Mouse (Mus musculus) frontal cortex, postnatal 14 days (tissue): ENCODE data around the gene Gm49358.

Source experiments
- DNase-seq, 2 experiments: peaks; one replicate each; pipeline ENCODE4 v3.0.0; 2022; ENCODE audit warnings: low spot score in 2 of 2

The Gm49358 gene

GRCm38 (mm10) chr10:86872591-86872990, 108.8 kb downstream of the Gm49358 start:
- no peak for DNase-seq

GRCm38 (mm10) chr10:86878721-86879120, 114.9 kb downstream of the Gm49358 start:
- DNase-seq = no peak

DNA sequence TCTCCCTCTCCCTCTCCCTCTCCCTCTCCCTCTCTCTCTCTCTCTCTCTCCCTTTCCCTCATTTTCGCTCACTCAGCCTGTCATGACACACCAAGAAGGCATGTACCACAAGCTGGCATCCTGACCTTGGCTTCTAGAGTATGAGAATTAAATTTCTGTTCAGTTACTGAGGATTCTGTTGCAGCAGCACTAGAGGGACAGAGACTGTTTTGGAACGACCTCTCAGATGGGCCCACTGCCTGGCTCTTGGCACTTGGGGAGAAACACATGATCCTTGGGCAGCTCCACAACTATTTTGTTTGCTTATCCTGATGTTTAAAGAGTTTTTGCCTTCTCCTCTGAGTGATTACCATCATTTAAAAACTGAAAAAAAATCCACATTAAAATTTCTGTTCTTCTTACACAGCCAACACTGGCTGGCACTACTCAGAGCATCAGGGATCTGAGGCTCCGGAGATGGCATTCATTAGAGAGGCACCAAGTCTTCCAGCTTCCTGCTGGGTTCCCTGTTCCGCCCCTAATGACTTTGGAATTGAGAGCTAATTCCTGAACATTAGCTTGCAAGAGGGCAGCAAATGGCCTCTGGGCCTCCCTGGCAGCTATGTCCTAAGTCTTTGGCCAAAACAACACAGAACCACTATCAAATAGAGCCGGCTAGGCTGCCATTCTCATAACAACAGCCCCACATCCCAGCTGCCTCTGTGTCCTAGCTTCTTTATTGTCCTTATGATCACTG, 116.5 kb downstream of the Gm49358 start:
- no peak for DNase-seq

DNA sequence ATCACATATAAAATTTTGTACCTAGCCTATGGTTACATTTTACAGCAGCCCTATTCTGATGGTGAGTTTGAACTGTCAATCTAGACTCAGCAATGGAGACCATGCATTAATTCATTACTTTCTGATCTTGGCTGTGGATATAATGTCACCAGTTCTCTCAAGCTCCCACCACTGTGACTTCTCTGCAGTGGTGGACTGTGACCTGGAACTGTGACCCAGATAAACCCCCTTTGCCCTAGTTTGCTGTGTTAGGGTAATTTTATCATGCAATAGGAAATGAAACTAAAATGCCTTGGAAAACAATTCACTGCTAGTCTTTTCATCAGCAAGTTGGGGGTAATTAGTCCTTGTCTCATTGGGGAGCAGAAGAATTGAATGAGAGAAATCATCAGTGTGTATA, 117.7 kb downstream of the Gm49358 start:
- no peak for DNase-seq
